Mouse (Mus musculus): ENCODE measurements around the gene Chrna10. TPM values are rescaled to one million over a fixed set of nuclear protein-coding genes. Genes with fewer than 3 reads are reported as not detected.

The Chrna10 gene
- polyA plus RNA-seq, 1 experiment from 2014 or later, result not detected

GRCm38 (mm10) chr7:102104126-102104525 is 12.5 kb downstream of the Chrna10 start:
- Histone ChIP-seq H3K4me3 (replicated peaks) (no peak overlapping the region), H3K27ac (no peak overlapping the region), H3K4me1 (replicated peaks) (peaks cover 33% of the 10 kb centered on the region), H3K36me3 (no peaks in the 10 kb centered on the region), H3K9ac (replicated peaks) (no peak overlapping the region), H3K9me3 (no peaks in the 10 kb centered on the region), H3K27me3 (peaks cover 4% of the 10 kb centered on the region), H3K4me2 (replicated peaks) (no peak overlapping the region)
- 78% methylated on average over 5 of the region's 5 CpGs for WGBS
- no peak for ATAC-seq

GRCm38 (mm10) chr7:102103555-102103954 is 13.1 kb downstream of the Chrna10 start:
- no peak overlapping the region for H3K27ac ChIP-seq
- H3K27me3 ChIP-seq, result peaks cover 9% of the 10 kb centered on the region
- peaks cover 33% of the 10 kb centered on the region for H3K4me1 ChIP-seq (replicated peaks)
- 79% methylated on average over 2 of the region's 2 CpGs for WGBS
- no peak for ATAC-seq
- no peaks in the 10 kb centered on the region for H3K9me3 ChIP-seq
- no peak overlapping the region for H3K4me3 ChIP-seq (replicated peaks)
- no peak overlapping the region for H3K9ac ChIP-seq (replicated peaks)
- no peaks in the 10 kb centered on the region for H3K36me3 ChIP-seq
- no peak overlapping the region for H3K4me2 ChIP-seq (replicated peaks)

- no peak overlapping the region for H3K27ac ChIP-seq
- H3K4me2 ChIP-seq (replicated peaks), result no peak overlapping the region
- H3K27me3 ChIP-seq, result peaks cover 10% of the 10 kb centered on the region
- no peak for ATAC-seq
- H3K4me3 ChIP-seq (replicated peaks), result no peak overlapping the region
- H3K36me3 ChIP-seq, result no peaks in the 10 kb centered on the region
- WGBS, result 38% methylated on average over 6 of the region's 6 CpGs
- no peak overlapping the region for H3K9ac ChIP-seq (replicated peaks)
- H3K4me1 ChIP-seq (replicated peaks), result peaks cover 33% of the 10 kb centered on the region
- no peaks in the 10 kb centered on the region for H3K9me3 ChIP-seq
Measured at GRCm38 (mm10) chr7:102102696-102103095, 13.9 kb downstream of the Chrna10 start.

GRCm38 (mm10) chr7:102102241-102102640 is 14.4 kb downstream of the Chrna10 start:
- peaks cover 33% of the 10 kb centered on the region for H3K4me1 ChIP-seq (replicated peaks)
- no peaks in the 10 kb centered on the region for H3K9me3 ChIP-seq
- peaks cover 10% of the 10 kb centered on the region for H3K27me3 ChIP-seq
- H3K4me3 ChIP-seq (replicated peaks), result no peak overlapping the region
- H3K36me3 ChIP-seq, result no peaks in the 10 kb centered on the region
- H3K27ac ChIP-seq, result no peak overlapping the region
- no peak overlapping the region for H3K4me2 ChIP-seq (replicated peaks)
- no peak overlapping the region for H3K9ac ChIP-seq (replicated peaks)
- 31% methylated on average over 8 of the region's 8 CpGs for WGBS
- no peak for ATAC-seq

- Histone ChIP-seq H3K9ac (replicated peaks) (no peak within 1 kb of the TSS), H3K36me3 (no peaks in the 10 kb centered on the region), H3K4me2 (replicated peaks) (0 out of 2 replicates have a peak within 1 kb of the TSS, but pooled peaks have one; percentile 49), H3K4me1 (replicated peaks) (peaks cover 26% of the 10 kb centered on the region), H3K27ac (no peak within 1 kb of the TSS), H3K9me3 (no peaks in the 10 kb centered on the region), H3K27me3 (peaks cover 10% of the 10 kb centered on the region), H3K4me3 (replicated peaks) (no peak within 1 kb of the TSS)
- ATAC-seq, result no peak
- 43% methylated on average over 5 of the region's 5 CpGs for whole genome bisulfite sequencing
Measured at GRCm38 (mm10) chr7:102101487-102101886, 15.1 kb downstream of the Chrna10 start, which contains the start of gene Art1. Gene Art1, plus strand, starts transcription at chr7:102101743.

- Histone ChIP-seq H3K27ac (no peak overlapping the region), H3K27me3 (peaks cover 10% of the 10 kb centered on the region), H3K9ac (replicated peaks) (no peak overlapping the region), H3K4me2 (replicated peaks) (no peak overlapping the region), H3K36me3 (no peaks in the 10 kb centered on the region), H3K9me3 (no peaks in the 10 kb centered on the region), H3K4me1 (replicated peaks) (peaks cover 26% of the 10 kb centered on the region), H3K4me3 (replicated peaks) (no peak overlapping the region)
- no peak for ATAC-seq
- WGBS, result 65% methylated on average over 5 of the region's 5 CpGs
Measured at GRCm38 (mm10) chr7:102100868-102101267, 15.8 kb downstream of the Chrna10 start.

- Histone ChIP-seq H3K27ac (no peak overlapping the region), H3K9ac (replicated peaks) (peak overlapping the region; percentile 3; the same call in 1 of the 2 replicates), H3K9me3 (no peaks in the 10 kb centered on the region), H3K4me1 (replicated peaks) (peaks cover 26% of the 10 kb centered on the region), H3K4me3 (replicated peaks) (peak overlapping the region; percentile 21), H3K27me3 (peaks cover 10% of the 10 kb centered on the region), H3K4me2 (replicated peaks) (peak overlapping the region; percentile 49), H3K36me3 (no peaks in the 10 kb centered on the region)
- peak; percentile 68 for ATAC-seq
- WGBS, result 5% methylated on average over 30 of the region's 30 CpGs
Measured at GRCm38 (mm10) chr7:102099760-102100661, 16.6 kb downstream of the Chrna10 start.

- WGBS, result 90% methylated on average over 4 of the region's 4 CpGs
- H3K9ac ChIP-seq (replicated peaks), result no peak overlapping the region
- no peak overlapping the region for H3K4me2 ChIP-seq (replicated peaks)
- no peaks in the 10 kb centered on the region for H3K9me3 ChIP-seq
- peaks cover 46% of the 10 kb centered on the region for H3K36me3 ChIP-seq
- H3K27me3 ChIP-seq, result no peaks in the 10 kb centered on the region
- no peak for ATAC-seq
- H3K4me3 ChIP-seq (replicated peaks), result no peak overlapping the region
- no peaks in the 10 kb centered on the region for H3K4me1 ChIP-seq (replicated peaks)
- no peak overlapping the region for H3K27ac ChIP-seq
Measured at GRCm38 (mm10) chr7:102087336-102087735, 29.3 kb downstream of the Chrna10 start.

GRCm38 (mm10) chr7:102084041-102084696 is 32.5 kb downstream of the Chrna10 start:
- no peak overlapping the region for H3K4me2 ChIP-seq (replicated peaks)
- H3K27me3 ChIP-seq, result no peaks in the 10 kb centered on the region
- ATAC-seq, result no peak
- H3K4me1 ChIP-seq (replicated peaks), result no peaks in the 10 kb centered on the region
- WGBS, result 95% methylated on average over 26 of the region's 26 CpGs
- no peak overlapping the region for H3K4me3 ChIP-seq (replicated peaks)
- no peak overlapping the region for H3K9ac ChIP-seq (replicated peaks)
- H3K27ac ChIP-seq, result no peak overlapping the region
- peaks cover 65% of the 10 kb centered on the region for H3K36me3 ChIP-seq
- no peaks in the 10 kb centered on the region for H3K9me3 ChIP-seq

- Histone ChIP-seq H3K4me3 (replicated peaks) (no peak within 1 kb of the TSS), H3K27ac (no peak within 1 kb of the TSS), H3K9me3 (no peaks in the 10 kb centered on the region), H3K27me3 (no peaks in the 10 kb centered on the region), H3K9ac (replicated peaks) (no peak within 1 kb of the TSS), H3K4me1 (replicated peaks) (no peaks in the 10 kb centered on the region), H3K36me3 (peaks cover 68% of the 10 kb centered on the region), H3K4me2 (replicated peaks) (no peak within 1 kb of the TSS)
- WGBS, result 80% methylated on average over 5 of the region's 5 CpGs
- no peak for ATAC-seq
Measured at GRCm38 (mm10) chr7:102082816-102083215, 33.8 kb downstream of the Chrna10 start, which contains the start of gene Trpc2. Gene Trpc2, plus strand, starts transcription at chr7:102083116.

- Histone ChIP-seq H3K4me2 (replicated peaks) (no peak overlapping the region), H3K36me3 (peaks cover 78% of the 10 kb centered on the region), H3K4me1 (replicated peaks) (no peaks in the 10 kb centered on the region), H3K9me3 (no peaks in the 10 kb centered on the region), H3K4me3 (replicated peaks) (no peak overlapping the region), H3K9ac (replicated peaks) (no peak overlapping the region), H3K27me3 (no peaks in the 10 kb centered on the region), H3K27ac (no peak overlapping the region)
- WGBS, result 96% methylated on average over 5 of the region's 5 CpGs
- ATAC-seq, result no peak
Measured at GRCm38 (mm10) chr7:102081784-102082183, 34.8 kb downstream of the Chrna10 start.

- H3K27me3 ChIP-seq, result no peaks in the 10 kb centered on the region
- no peak overlapping the region for H3K4me2 ChIP-seq (replicated peaks)
- ATAC-seq, result no peak
- H3K4me1 ChIP-seq (replicated peaks), result no peaks in the 10 kb centered on the region
- H3K9me3 ChIP-seq, result no peaks in the 10 kb centered on the region
- peaks cover 86% of the 10 kb centered on the region for H3K36me3 ChIP-seq
- no peak overlapping the region for H3K9ac ChIP-seq (replicated peaks)
- no peak overlapping the region for H3K27ac ChIP-seq
- H3K4me3 ChIP-seq (replicated peaks), result no peak overlapping the region
- 92% methylated on average over 8 of the region's 8 CpGs for WGBS
Measured at GRCm38 (mm10) chr7:102080311-102080710, 36.3 kb downstream of the Chrna10 start.
